Mouse (Mus musculus) kidney, postnatal 0 days (tissue): ENCODE results near the gene Sdk1. TPM values are rescaled to one million over a fixed set of nuclear protein-coding genes. Genes with fewer than 3 reads are reported as not detected.

Source experiments
- ATAC-seq: fragments of 200-750 bp; cut with Nextera tagmentation; replicated peaks from 2 replicates; pipeline ENCODE4 v1.8.0; 2017; ENCODE audit warnings: low read depth, moderate number of reproducible peaks, moderate TSS enrichment, moderate library complexity; ENCODE audit not compliant: low FRiP score
- DNase-seq: peaks from one replicate; pipeline ENCODE4 v3.0.0-alpha.2; 2016; ENCODE audit warnings: low spot score
- H3K27ac ChIP-seq: fragments of 300-500 bp; sonication (generic); 2 replicates; pipeline ENCODE4 v1.5.1; 2014; ENCODE audit warnings: mild to moderate bottlenecking
- H3K27me3 ChIP-seq: fragments of 300-500 bp; sonication (generic); 2 replicates; pipeline ENCODE4 v1.6.1; 2014; ENCODE audit warnings: low read length, mixed read lengths; ENCODE audit not compliant: insufficient read depth
- H3K36me3 ChIP-seq: fragments of 300-500 bp; sonication (generic); 2 replicates; pipeline ENCODE4 v1.6.1; 2014; ENCODE audit warnings: low read length, mixed read lengths; ENCODE audit not compliant: insufficient read depth
- H3K4me1 ChIP-seq: fragments of 300-500 bp; sonication (generic); replicated peaks from 2 replicates; pipeline ENCODE4 v1.6.1; 2014; ENCODE audit warnings: antibody characterized with exemption, low read length, mixed read lengths; ENCODE audit not compliant: insufficient read depth
- H3K4me2 ChIP-seq: fragments of 300-500 bp; sonication (generic); 2 replicates; pipeline ENCODE4 v1.6.1; 2014; ENCODE audit warnings: mild to moderate bottlenecking, low read length, moderate library complexity, mixed read lengths
- H3K4me3 ChIP-seq: fragments of 300-500 bp; sonication (generic); replicated peaks from 2 replicates; pipeline ENCODE4 v1.5.1; 2014; ENCODE audit warnings: low read depth, low read length
- H3K9ac ChIP-seq: fragments of 300-500 bp; sonication (generic); 2 replicates; pipeline ENCODE4 v1.6.1; 2014; ENCODE audit warnings: low read depth, low read length
- H3K9me3 ChIP-seq: fragments of 300-500 bp; sonication (generic); replicated peaks from 2 replicates; pipeline ENCODE4 v1.6.1; 2016; ENCODE audit warnings: low read length, inconsistent platforms, mixed read lengths
- CTCF ChIP-seq: IDR thresholded peaks from 2 replicates; pipeline ENCODE4 v1.5.1; 2016; ENCODE audit warnings: antibody characterized with exemption, low read depth, mild to moderate bottlenecking, moderate library complexity
- WGBS: fragments of 180-500 bp; shearing (Covaris S2); extraction: QIAGEN DNeasy Blood & Tissue Kit; methylation state at CpG from one replicate; pipeline ENCODE4 v1.1.7; 2014; 5-methylcytosine and 5-hydroxymethylcytosine counted together
- polyA plus RNA-seq: library from polyadenylated mRNA; unstranded; fragments of >200 nt; fragmentation: Nextera tagmentation; extraction: Ambion mirVana; gene quantifications from 2 replicates; pipeline ENCODE4 v1.2.1, GENCODE M21; 2015

Sdk1 gene
- polyA plus RNA-seq, 1 experiment from 2014 or later: 2.1 TPM

GRCm38 (mm10) chr5:141884111-141884647 is 642.9 kb downstream of the Sdk1 start:
- Histone ChIP-seq H3K9ac (no peak overlapping the region), H3K4me2 (no peak overlapping the region), H3K9me3 (no peaks in the 10 kb centered on the region), H3K27ac (no peak overlapping the region), H3K4me3 (no peak overlapping the region), H3K4me1 (no peaks in the 10 kb centered on the region), H3K36me3 (no peaks in the 10 kb centered on the region), H3K27me3 (no peaks in the 10 kb centered on the region)
- 62% methylated on average over 3 of the region's 3 CpGs for WGBS
- no peak for DNase-seq
- ATAC-seq: no peak
- TF ChIP-seq CTCF: no peak

GRCm38 (mm10) chr5:141886006-141886405 is 644.7 kb downstream of the Sdk1 start:
- no peak for TF ChIP-seq CTCF
- WGBS: 80% methylated on average over 10 of the region's 10 CpGs

DNA sequence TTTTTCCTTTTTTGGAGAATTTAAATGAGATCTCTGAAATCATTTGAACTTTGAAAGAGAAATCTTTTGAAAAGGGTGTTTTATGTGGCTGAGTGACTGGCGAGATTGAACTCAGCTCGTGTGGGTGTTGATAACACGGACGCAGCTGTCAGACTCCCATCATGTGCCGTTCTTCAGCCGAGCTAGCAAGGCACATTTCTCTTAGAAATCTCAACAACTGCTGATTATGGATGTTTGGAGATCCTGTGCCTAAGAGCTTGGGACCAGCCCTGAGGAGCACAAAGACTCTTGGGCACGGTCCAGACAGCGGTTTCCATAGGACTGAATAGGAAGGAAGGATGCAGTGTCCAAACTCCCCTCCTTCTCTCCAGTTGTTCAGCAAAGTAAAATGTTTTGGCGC is 648.5 kb downstream of the Sdk1 start:
- no peak overlapping the region for H3K4me2 ChIP-seq
- no peaks in the 10 kb centered on the region for H3K27me3 ChIP-seq
- no peak overlapping the region for H3K4me3 ChIP-seq
- DNase-seq: no peak
- no peaks in the 10 kb centered on the region for H3K9me3 ChIP-seq
- no peaks in the 10 kb centered on the region for H3K36me3 ChIP-seq
- H3K4me1 ChIP-seq: 0 out of 2 replicates have a peak, but pooled peaks cover 5% of the 10 kb centered on the region
- ATAC-seq: no peak
- H3K27ac ChIP-seq: no peak overlapping the region
- TF ChIP-seq CTCF: no peak
- WGBS: 59% methylated on average over 9 of the region's 9 CpGs
- H3K9ac ChIP-seq: no peak overlapping the region

More at GRCm38 (mm10) chr5:141886006-141886405, 644.7 kb downstream of the Sdk1 start:
- Histone ChIP-seq H3K4me1 (0 out of 2 replicates have a peak, but pooled peaks cover 5% of the 10 kb centered on the region), H3K9ac (no peak overlapping the region), H3K4me2 (no peak overlapping the region), H3K4me3 (no peak overlapping the region), H3K27ac (no peak overlapping the region), H3K27me3 (no peaks in the 10 kb centered on the region), H3K9me3 (no peaks in the 10 kb centered on the region), H3K36me3 (no peaks in the 10 kb centered on the region)
- no peak for ATAC-seq
- DNase-seq: no peak

DNA sequence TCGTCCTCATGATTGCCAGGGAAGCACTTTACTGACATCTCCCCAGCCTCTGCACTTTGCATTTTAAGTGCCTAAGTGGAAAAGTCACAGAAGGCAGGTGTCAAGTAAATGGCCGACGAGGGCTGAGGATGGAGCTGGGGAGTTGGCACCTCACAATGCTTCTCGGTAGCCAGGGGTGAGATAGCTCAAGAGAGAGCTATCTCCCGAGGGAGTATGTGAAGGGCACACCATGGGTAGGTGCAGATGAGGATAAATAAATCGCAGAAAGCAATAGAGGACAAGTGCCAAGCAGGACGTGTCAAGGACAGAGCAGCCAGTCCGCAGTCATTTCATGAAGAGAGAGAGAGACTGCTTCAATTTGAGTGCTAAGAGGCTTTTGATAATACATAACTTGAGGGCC is 655.1 kb downstream of the Sdk1 start:
- ATAC-seq: no peak
- Histone ChIP-seq H3K4me2 (no peak overlapping the region), H3K36me3 (no peaks in the 10 kb centered on the region), H3K4me3 (no peak overlapping the region), H3K27me3 (no peaks in the 10 kb centered on the region), H3K4me1 (no peaks in the 10 kb centered on the region), H3K27ac (no peak overlapping the region), H3K9ac (no peak overlapping the region), H3K9me3 (no peaks in the 10 kb centered on the region)
- DNase-seq: no peak
- 85% methylated on average over 8 of the region's 8 CpGs for WGBS
- TF ChIP-seq CTCF: no peak

DNA sequence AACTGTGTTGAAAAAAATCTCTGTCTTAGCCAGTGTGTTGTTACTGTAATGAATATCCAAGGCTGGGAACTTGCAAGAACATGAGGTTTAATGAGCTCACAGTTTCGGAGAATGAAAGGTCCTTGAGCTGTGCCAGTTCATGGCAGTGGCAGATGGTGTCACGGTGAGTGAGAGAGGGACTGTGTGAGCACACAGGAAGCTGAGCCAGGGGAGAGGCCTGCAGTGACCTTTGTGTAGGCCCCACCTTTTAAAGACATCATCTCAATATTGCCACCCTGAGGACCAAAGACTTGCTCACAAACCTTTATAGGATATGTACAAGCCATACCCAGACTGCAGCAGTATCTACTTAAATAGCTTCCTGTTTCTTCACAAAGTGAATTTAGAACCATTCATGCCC is 656.2 kb downstream of the Sdk1 start:
- ATAC-seq: no peak
- Histone ChIP-seq H3K4me1 (no peaks in the 10 kb centered on the region), H3K9ac (no peak overlapping the region), H3K27me3 (no peaks in the 10 kb centered on the region), H3K9me3 (no peaks in the 10 kb centered on the region), H3K4me3 (no peak overlapping the region), H3K36me3 (no peaks in the 10 kb centered on the region), H3K4me2 (no peak overlapping the region), H3K27ac (no peak overlapping the region)
- TF ChIP-seq CTCF: no peak
- WGBS: 58% methylated on average over 2 of the region's 2 CpGs
- no peak for DNase-seq

GRCm38 (mm10) chr5:141899751-141900150 is 658.5 kb downstream of the Sdk1 start:
- WGBS: 56% methylated on average over 7 of the region's 7 CpGs
- no peak for ATAC-seq
- no peak for TF ChIP-seq CTCF

More at GRCm38 (mm10) chr5:141899751-141900150, 658.5 kb downstream of the Sdk1 start:
- no peak overlapping the region for H3K4me3 ChIP-seq
- DNase-seq: no peak
- H3K9ac ChIP-seq: no peak overlapping the region
- no peak overlapping the region for H3K27ac ChIP-seq
- no peak overlapping the region for H3K4me2 ChIP-seq
- H3K27me3 ChIP-seq: no peaks in the 10 kb centered on the region
- H3K9me3 ChIP-seq: no peaks in the 10 kb centered on the region
- no peaks in the 10 kb centered on the region for H3K4me1 ChIP-seq
- no peaks in the 10 kb centered on the region for H3K36me3 ChIP-seq
